Mouse (Mus musculus) heart, embryonic 11.5 days (tissue): Measurements from ENCODE around the gene Gm973. TPM values are rescaled to one million over a fixed set of nuclear protein-coding genes. Genes with fewer than 3 reads are reported as not detected.

Experiments used
- ATAC-seq: fragments of 200-750 bp; cut with Nextera tagmentation; replicated peaks from 2 replicates; pipeline ENCODE4 v1.8.0; 2017; ENCODE audit warnings: moderate library complexity; ENCODE audit not compliant: insufficient number of reproducible peaks, low FRiP score, low TSS enrichment
- H3K27ac ChIP-seq: fragments of 300-500 bp; sonication (generic); 2 replicates; pipeline ENCODE4 v1.5.1; 2014; ENCODE audit warnings: mild to moderate bottlenecking, low read depth, low read length
- H3K27me3 ChIP-seq: fragments of 300-500 bp; sonication (generic); 2 replicates; pipeline ENCODE4 v1.6.1; 2014; ENCODE audit warnings: mild to moderate bottlenecking, low read length, mixed read lengths; ENCODE audit not compliant: control insufficient read depth, insufficient read depth
- H3K36me3 ChIP-seq: fragments of 300-500 bp; sonication (generic); 2 replicates; pipeline ENCODE4 v1.6.1; 2014; ENCODE audit warnings: mild to moderate bottlenecking, low read length, moderate library complexity, mixed read lengths; ENCODE audit not compliant: control insufficient read depth, insufficient read depth
- H3K4me1 ChIP-seq: fragments of 300-500 bp; sonication (generic); 2 replicates; pipeline ENCODE4 v1.6.1; 2014; ENCODE audit warnings: low read length; ENCODE audit not compliant: control insufficient read depth, insufficient read depth
- H3K4me2 ChIP-seq: fragments of 300-500 bp; sonication (generic); 2 replicates; pipeline ENCODE4 v1.6.1; 2014; ENCODE audit warnings: mild to moderate bottlenecking, moderate library complexity
- H3K4me3 ChIP-seq: fragments of 300-500 bp; sonication (generic); 2 replicates; pipeline ENCODE4 v1.5.1; 2014; ENCODE audit warnings: low read depth, low read length
- H3K9ac ChIP-seq: fragments of 300-500 bp; sonication (generic); 2 replicates; pipeline ENCODE4 v1.6.1; 2014; ENCODE audit warnings: mild to moderate bottlenecking, low read depth, low read length, moderate library complexity
- H3K9me3 ChIP-seq: fragments of 300-500 bp; sonication (generic); replicated peaks from 2 replicates; pipeline ENCODE4 v1.6.1; 2016; ENCODE audit warnings: low read length; ENCODE audit not compliant: control insufficient read depth
- WGBS: fragments of 180-500 bp; shearing (Covaris S2); extraction: QIAGEN DNeasy Blood & Tissue Kit; methylation state at CpG from one replicate; pipeline ENCODE4 v1.1.7; 2014; ENCODE audit not compliant: insufficient replicate concordance; 5-methylcytosine and 5-hydroxymethylcytosine counted together
- polyA plus RNA-seq: library from polyadenylated mRNA; unstranded; fragments of >200 nt; fragmentation: Nextera tagmentation; extraction: Ambion mirVana; gene quantifications from 2 replicates; pipeline ENCODE4 v1.2.1, GENCODE M21; 2014

Gene Gm973
- polyA plus RNA-seq, 1 experiment from 2014 or later = 0.17 TPM

- Histone ChIP-seq H3K4me3 (peak overlapping the region; percentile 20; the same call in 1 of the 2 replicates), H3K36me3 (no peaks in the 10 kb centered on the region; the same call in 1 of the 2 replicates), H3K9me3 (no peaks in the 10 kb centered on the region), H3K4me2 (peak overlapping the region; percentile 60), H3K27me3 (peaks cover 16% of the 10 kb centered on the region), H3K9ac (0 out of 2 replicates have a peak overlapping the region, but pooled peaks have one; percentile 35), H3K27ac (peak overlapping the region; percentile 59), H3K4me1 (peaks cover 31% of the 10 kb centered on the region)
- ATAC-seq = no peak
- WGBS = 6% methylated on average over 10 of the region's 10 CpGs
Observed at GRCm38 (mm10) chr1:59487651-59488051, 28.4 kb upstream of the Gm973 start.

DNA sequence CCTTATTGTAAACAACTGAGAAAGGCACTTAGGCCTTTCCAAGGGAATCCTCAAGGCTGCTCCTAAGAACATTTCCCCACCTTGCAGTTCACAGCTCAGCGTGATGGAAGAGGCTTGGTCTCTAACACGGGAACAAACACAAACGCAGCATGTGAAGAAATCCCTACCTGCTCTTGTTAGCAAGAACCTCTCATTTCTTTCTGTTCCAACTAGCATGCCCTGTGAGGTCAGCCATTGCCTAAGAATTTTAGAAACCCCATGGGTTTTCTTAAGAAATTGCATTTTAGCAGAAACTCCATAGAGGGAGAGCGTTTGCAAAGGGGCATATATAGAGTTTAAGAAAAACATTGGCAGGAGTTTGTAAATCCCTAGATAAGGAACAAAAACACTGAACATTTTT is 27.6 kb upstream of the Gm973 start:
- 38% methylated on average over 4 of the region's 4 CpGs for WGBS
- peaks cover 25% of the 10 kb centered on the region for H3K4me1 ChIP-seq

DNA sequence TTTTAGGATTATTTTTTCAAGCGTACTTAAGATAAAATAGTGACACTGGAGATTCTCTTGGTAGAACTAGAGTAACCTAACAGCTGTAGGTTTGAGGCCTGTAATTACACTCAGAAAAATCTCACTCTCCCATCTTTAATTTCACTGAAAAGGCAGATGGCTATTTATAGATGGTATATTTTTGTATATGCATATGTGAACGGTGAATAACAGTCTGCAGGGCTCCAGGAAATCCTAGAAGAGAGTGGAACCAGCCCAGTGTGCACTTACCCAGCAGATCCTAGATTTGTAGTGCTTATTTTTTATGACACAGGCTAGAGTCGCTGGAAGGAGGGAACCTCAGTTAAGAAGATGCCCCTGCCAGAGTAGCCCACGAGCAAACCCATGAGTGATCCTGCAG is 27.1 kb upstream of the Gm973 start:
- Histone ChIP-seq H3K36me3 (no peaks in the 10 kb centered on the region; the same call in 1 of the 2 replicates), H3K9me3 (no peaks in the 10 kb centered on the region), H3K4me2 (no peak overlapping the region), H3K9ac (no peak overlapping the region), H3K27me3 (peaks cover 9% of the 10 kb centered on the region), H3K4me3 (no peak overlapping the region), H3K4me1 (peaks cover 20% of the 10 kb centered on the region), H3K27ac (no peak overlapping the region)
- no peak for ATAC-seq
- 36% methylated on average over 4 of the region's 4 CpGs for WGBS

More for the DNA sequence above, 27.6 kb upstream of the Gm973 start:
- Histone ChIP-seq H3K36me3 (no peaks in the 10 kb centered on the region; the same call in 1 of the 2 replicates), H3K27me3 (peaks cover 14% of the 10 kb centered on the region), H3K9ac (no peak overlapping the region), H3K27ac (no peak overlapping the region), H3K4me3 (no peak overlapping the region), H3K4me2 (no peak overlapping the region; the same call in 1 of the 2 replicates), H3K9me3 (no peaks in the 10 kb centered on the region)
- no peak for ATAC-seq

- Histone ChIP-seq H3K9me3 (no peaks in the 10 kb centered on the region), H3K4me1 (peaks cover 14% of the 10 kb centered on the region), H3K36me3 (no peaks in the 10 kb centered on the region), H3K4me2 (no peak overlapping the region), H3K4me3 (no peak overlapping the region), H3K27me3 (peaks cover 3% of the 10 kb centered on the region; the same call in 1 of the 2 replicates), H3K27ac (no peak overlapping the region), H3K9ac (no peak overlapping the region)
- no peak for ATAC-seq
- WGBS = 56% methylated on average over 9 of the region's 9 CpGs
Observed at GRCm38 (mm10) chr1:59491517-59491916, 24.5 kb upstream of the Gm973 start.

- H3K27ac ChIP-seq = no peak overlapping the region
- no peaks in the 10 kb centered on the region for H3K36me3 ChIP-seq
- H3K9ac ChIP-seq = no peak overlapping the region
- H3K9me3 ChIP-seq = no peaks in the 10 kb centered on the region
- no peak overlapping the region for H3K4me3 ChIP-seq
- no peak overlapping the region for H3K4me2 ChIP-seq
- peaks cover 13% of the 10 kb centered on the region for H3K4me1 ChIP-seq
- H3K27me3 ChIP-seq = peaks cover 3% of the 10 kb centered on the region; the same call in 1 of the 2 replicates
- WGBS = 64% methylated on average over 4 of the region's 4 CpGs
- ATAC-seq = no peak
Observed at GRCm38 (mm10) chr1:59492432-59492831, 23.6 kb upstream of the Gm973 start.

- H3K4me2 ChIP-seq = no peak overlapping the region
- H3K36me3 ChIP-seq = no peaks in the 10 kb centered on the region
- H3K27me3 ChIP-seq = peaks cover 6% of the 10 kb centered on the region
- H3K4me3 ChIP-seq = no peak overlapping the region
- no peak for ATAC-seq
- H3K9ac ChIP-seq = no peak overlapping the region
- H3K4me1 ChIP-seq = no peaks in the 10 kb centered on the region
- H3K27ac ChIP-seq = no peak overlapping the region
- 87% methylated on average over 5 of the region's 5 CpGs for WGBS
- H3K9me3 ChIP-seq = no peaks in the 10 kb centered on the region
Observed at GRCm38 (mm10) chr1:59495970-59496369, 20.1 kb upstream of the Gm973 start.

DNA sequence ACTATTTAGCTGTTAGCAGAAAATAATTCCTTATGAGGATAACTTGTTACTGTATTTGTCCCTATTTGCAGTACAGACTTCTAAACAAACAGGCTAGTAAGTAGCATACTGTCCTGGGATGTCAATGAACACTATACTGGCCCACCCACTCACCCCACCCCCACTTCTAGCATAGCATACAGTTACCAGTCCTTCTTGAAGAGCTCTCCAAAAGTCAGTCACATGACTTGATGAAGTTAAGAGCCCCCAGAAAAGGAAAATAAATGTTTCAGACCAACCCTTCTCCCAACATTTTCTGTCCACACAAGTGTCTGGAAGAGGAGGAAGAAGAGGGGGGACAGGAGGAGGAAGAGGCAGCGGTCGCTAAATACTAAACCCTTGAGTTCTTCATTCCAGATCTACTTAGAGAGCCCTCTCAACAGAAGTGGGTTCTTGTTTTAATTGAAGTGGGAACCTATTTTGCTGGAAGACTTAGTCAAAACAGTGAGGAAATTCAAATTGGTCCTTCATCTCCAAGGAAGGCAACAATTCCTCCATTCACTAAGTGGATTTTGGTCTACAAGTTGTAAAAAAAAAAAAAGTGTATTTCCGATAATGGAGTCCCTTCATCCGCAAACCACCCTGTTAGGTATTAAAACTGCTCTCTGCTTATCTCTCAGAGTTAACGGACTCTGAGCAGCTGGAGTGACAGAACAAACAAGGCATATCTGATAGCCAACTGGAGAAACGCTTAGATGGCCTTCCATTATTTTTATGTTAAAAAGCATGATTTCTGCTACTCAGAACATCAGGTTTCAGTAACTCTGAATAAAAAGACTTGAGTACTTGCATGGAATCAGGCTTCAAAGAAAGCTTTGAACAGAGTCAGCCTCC is 18.1 kb upstream of the Gm973 start:
- H3K9me3 ChIP-seq = no peaks in the 10 kb centered on the region
- 43% methylated on average over 6 of the region's 6 CpGs for WGBS
- no peak overlapping the region for H3K4me3 ChIP-seq
- no peak overlapping the region for H3K27ac ChIP-seq
- H3K27me3 ChIP-seq = peaks cover 3% of the 10 kb centered on the region; the same call in 1 of the 2 replicates
- no peak for ATAC-seq
- H3K4me2 ChIP-seq = no peak overlapping the region
- no peaks in the 10 kb centered on the region for H3K36me3 ChIP-seq
- no peaks in the 10 kb centered on the region for H3K4me1 ChIP-seq
- H3K9ac ChIP-seq = no peak overlapping the region

DNA sequence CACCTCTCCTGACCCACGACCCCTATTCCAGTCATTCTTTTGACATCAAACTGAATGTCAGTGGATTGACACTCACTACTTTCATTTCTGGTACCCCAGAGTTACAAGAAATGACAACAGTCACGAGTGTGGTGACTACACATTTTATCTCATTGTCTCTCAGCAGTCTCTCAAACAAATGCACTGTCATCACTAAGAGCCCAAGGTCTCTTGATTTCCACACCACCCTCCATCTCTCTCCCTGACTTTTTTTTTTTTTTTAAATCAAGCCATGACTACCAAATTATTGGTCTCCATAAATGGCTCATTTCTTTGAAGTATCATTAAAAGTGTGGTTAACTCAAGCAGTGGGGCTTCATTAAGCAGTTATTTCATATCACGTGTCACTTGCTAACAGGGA is 16.7 kb upstream of the Gm973 start:
- H3K4me3 ChIP-seq = no peak overlapping the region
- 59% methylated on average over 3 of the region's 3 CpGs for WGBS
- no peaks in the 10 kb centered on the region for H3K4me1 ChIP-seq
- no peak for ATAC-seq
- no peak overlapping the region for H3K27ac ChIP-seq
- no peaks in the 10 kb centered on the region for H3K9me3 ChIP-seq
- peaks cover 3% of the 10 kb centered on the region; the same call in 1 of the 2 replicates for H3K27me3 ChIP-seq
- no peak overlapping the region for H3K4me2 ChIP-seq
- H3K36me3 ChIP-seq = no peaks in the 10 kb centered on the region
- H3K9ac ChIP-seq = no peak overlapping the region
